Mouse (Mus musculus) CD8-positive naive resting alpha-beta T cell, adult 57 days (primary cell): ENCODE measurements around the gene Cpe. TPM values are rescaled to one million over a fixed set of nuclear protein-coding genes. Genes with fewer than 3 reads are reported as not detected.

ENCODE experiments used
- total RNA-seq: library from RNA; stranded (reverse); gene quantifications from one replicate; pipeline ENCODE4 v1.2.4, GENCODE M21; 2023

Cpe gene
- total RNA-seq, result not detected

DNA sequence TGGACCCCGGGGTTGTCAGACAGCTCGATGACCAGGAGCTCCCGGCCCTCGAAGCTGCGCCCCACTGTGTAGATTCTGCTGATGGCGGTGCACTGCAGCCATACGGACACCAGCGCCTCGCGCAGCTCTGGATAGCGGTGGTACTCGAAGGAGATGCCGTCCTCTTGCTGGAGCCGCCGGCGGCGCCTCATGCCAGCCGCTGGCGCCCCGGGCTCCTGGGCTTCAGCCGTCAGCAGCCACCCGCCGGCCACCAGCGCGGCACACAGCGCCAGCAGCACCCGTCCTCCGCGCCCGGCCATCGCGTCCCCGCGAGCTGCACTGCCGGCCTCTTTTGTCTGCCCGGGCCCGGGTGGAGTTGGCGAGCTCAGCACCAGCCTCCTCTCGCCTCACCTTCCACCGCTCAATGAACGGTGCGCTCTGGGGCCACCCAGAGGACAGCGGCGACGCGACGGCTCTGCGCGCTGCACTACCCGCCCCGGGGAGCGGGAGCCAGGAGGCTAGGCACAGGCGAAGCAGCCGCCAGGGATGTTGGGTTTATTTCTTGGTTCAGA, at the start of gene Cpe:
Cpe (minus strand) TSS at position 404 of the 551 bp plus-strand sequence.

DNA sequence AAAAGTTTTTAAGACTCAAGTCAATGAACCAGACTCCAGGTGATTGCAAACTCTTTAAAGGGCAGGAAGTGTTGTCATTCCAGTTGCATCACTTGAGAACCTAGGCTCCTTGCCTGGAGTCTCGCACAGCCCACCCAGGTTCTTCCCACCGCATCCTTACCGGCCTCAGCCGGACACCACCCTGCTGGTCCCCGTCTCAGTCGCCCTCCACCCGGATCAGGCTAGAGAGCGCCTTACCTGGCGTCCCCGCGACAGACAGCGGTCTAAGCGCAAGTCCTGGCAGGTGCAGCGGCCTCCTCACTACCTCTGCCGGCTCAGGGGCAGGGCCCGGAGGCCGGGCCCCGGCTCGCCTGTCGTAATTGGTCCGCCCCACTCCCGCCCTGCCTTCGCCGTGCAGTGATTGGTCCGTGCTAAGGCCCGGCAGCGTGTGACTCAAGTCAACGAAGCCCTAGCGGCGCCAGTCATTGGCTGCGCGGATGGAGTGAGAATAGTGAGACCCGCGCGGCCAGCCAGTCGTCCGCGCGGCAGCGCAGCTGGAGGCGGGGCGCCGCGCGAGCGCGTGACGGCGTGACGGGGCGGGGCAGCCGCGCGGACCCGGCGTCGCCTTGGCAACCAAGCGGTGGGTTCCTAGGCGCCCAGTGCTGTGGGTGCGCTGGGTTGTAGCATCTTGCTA, 40.6 kb upstream of the Cpe start, which contains the start of gene Msmo1:
Msmo1 (minus strand) TSS at position 522 of the 673 bp plus-strand sequence.

Other genes with a start within 250 kb of the Cpe start
- gene Msmo1, start 40.7 kb upstream of the Cpe start, total RNA-seq, result 25.9 TPM
- 25.5 TPM for gene Klhl2, start 157.0 kb upstream of the Cpe start, total RNA-seq